Mouse (Mus musculus): ENCODE data around the gene Cdk8.

DNA sequence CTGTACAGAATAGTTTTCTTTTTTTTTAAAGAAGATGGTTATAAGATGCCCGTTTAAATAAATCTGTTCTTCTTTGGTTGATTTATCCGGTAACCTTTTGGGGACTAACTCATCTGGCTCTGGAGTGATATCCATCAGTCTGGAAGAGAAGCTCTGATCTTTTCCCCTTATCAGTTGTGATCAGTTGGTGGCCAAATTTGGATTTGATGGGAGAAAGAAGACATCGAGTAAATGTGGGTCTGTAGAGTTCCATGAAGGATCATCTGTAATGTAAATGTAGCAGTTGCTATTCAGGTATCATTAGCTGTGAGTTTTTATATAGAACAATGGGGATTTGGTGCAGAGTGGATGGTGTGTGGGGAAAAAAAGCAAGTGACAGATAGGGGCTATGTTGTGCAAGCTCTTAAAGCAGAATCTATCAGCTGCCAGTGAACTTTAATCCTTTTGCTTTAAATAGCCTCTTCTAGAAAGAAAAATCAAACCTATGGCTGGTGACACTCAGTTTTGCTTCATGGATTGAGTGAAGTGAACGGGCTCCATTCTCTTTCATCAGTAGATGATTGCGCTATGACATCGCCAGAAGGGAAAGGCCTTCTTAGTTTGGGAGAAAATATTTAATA is 1.1 kb downstream of the Cdk8 start:
- TF ChIP-seq POLR2A (IDR thresholded peaks at IDR 0.05; ENCODE audit: control insufficient read depth, extremely low read depth, insufficient read depth, low read length, poor library complexity) = no peak
- TF ChIP-seq CTCF (IDR thresholded peaks at IDR 0.05; ENCODE audit: borderline replicate concordance, control insufficient read depth, extremely low read depth, insufficient read depth, low read length, poor library complexity) = no peak
